Mouse (Mus musculus): Measurements from ENCODE around the gene Slc30a7.

DNA sequence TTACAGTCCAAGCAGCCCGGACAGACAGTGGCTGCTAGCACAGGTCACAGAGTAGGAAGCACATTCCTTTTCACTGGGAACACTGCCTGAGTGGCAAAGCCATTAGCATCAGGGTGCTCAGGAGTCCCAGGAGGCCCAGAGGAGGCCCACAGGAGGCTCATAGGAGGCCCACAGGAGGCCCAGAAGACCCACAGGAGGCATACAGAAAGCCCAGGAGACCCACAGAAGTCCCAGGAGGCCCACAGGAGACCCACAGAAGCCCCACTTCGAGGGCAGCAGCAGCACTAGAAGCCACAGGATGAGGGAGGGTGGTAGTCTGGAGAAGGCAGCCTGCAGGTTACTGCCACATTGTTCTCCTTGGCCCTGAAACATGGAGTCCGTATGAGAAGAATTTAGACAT lies 54.1 kb downstream of the Slc30a7 start:
- TF ChIP-seq CTCF (IDR thresholded peaks at IDR 0.05): no peak
- TF ChIP-seq POLR2A (IDR thresholded peaks at IDR 0.05; ENCODE audit: insufficient read depth, low read depth, low read length): no peak
- TF ChIP-seq EP300 (IDR thresholded peaks at IDR 0.05; ENCODE audit: insufficient read depth, low read depth, low read length): no peak
